Mouse (Mus musculus) heart, postnatal 10 days (tissue): ENCODE measurements around the gene Gm13090. TPM values are rescaled to one million over a fixed set of nuclear protein-coding genes. Genes with fewer than 3 reads are reported as not detected.

ENCODE experiments used
- DNase-seq, 2 experiments: peaks; one replicate each; pipeline ENCODE4 v3.0.0; 2021
- intact Hi-C: fragments of 180-260 bp; cut with DNase I; formaldehyde crosslinking; loops from one replicate; pipeline ENCODE4 v1.15.1; 2025
- total RNA-seq, 2 experiments: library from RNA; stranded (reverse); gene quantifications; 2 replicates each; pipeline ENCODE4 v1.2.3; 2021

Gm13090 gene
- total RNA-seq, 2 experiments from 2014 or later = not detected

DNA sequence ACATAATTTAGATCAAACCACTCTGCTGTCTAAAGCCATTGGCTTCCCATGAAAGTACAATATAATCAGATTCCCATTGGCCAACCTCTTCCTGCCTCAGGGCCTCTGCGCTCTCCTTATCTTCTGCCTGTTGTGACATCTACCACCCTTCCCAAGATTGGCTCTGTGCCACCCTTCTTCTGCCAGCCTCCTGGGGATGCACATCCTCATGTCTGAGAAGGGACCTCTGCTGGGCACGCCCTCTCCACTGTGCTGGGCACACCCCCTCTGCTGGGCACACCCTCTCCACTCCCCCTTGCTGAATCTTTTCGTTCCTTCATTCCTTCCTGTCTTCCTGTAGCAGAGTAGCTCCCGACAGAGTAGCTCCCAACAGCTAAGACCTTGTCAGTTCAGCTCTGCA lies 44.4 kb downstream of the Gm13090 start:
- intact Hi-C loops = no loop called here

DNA sequence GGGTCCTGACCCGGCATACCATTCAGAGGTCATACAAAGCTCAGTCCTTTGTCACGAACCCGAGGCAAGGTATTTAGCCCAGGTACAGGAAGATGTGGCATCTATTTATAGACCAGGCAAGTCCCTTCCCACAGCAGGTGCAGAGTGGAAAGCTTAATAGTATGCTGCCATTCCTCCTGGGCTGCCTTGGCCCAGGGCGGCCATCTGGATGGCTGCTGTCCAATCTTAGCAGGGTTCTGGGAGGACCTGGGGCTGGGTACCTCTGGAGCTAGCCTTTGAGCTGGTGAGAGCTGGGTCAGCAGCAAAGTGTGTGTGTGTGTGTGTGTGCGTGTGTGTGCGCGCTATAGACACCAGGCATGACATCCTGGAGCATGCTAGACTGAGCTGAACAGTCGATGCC lies 46.1 kb downstream of the Gm13090 start:
- no peak for DNase-seq
- intact Hi-C loops = no loop called here

More for the DNA sequence above, 44.4 kb downstream of the Gm13090 start:
- DNase-seq = no peak

DNA sequence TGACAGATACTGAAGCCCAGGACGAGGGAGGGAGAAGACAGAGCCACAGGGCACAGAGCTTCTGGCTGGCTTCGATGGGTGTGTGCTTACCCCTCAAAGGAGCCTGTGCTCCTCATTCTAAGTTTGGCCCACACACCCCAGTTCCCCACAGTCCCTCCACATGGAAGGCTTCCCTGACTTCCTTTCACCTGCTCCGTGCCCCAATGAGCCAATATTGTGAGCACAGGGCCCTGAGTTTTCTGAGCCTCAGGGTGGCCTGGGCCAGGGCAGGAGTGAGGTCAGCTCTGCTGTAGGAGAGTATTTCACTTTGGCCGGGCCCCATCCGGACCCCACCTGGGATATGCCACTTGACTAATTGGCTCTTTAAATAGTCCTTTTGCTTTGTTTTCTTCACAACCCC lies 48.3 kb downstream of the Gm13090 start:
- intact Hi-C loops = loop anchor here (2.0 kb wide), 1 partner anchor 171 kb away; no protein-coding TSS in a partner anchor
- DNase-seq = no peak

DNA sequence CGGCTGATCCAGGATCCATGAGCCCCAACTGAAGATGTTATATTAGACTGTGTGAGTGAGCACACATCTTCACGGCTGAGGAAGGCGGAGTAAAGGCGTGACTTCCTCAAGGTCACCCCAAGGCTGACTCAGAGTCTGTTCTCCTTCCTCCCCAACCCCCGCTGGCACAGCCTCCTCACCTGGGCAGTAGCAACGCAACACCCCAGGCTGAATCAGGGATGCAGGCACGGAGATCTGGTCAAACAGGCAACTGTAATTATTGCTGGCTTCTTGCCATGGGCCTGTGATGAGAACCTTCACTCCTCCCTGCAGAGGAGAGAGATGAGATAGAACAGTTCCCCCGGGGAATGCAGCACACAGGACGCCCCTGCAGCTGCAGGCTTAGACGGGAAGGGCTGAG lies 48.8 kb downstream of the Gm13090 start:
- DNase-seq = peak; percentile 40 to 44
- intact Hi-C loops = loop anchor here (2.0 kb wide), 1 partner anchor 171 kb away; no protein-coding TSS in a partner anchor

DNA sequence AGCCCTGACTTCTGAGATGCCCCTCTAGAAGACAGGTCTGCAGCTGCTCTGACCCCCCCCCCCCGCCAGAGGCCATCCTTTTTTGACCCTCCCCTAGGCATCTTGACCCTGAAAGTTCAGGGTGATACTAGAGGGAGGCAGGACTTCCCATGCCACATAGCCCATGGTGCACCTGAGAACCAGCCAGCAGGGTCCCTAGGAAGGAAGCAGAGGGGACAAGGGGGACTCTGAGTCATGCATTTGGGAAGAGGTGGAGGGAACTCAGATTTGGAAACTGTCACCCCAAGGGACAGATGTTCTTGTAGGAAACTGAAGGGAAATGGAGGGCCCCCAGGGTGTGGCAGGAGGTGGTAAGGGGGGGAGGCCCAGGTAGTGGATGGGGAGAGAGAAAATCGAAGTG lies 49.2 kb downstream of the Gm13090 start:
- intact Hi-C loops = loop anchor here (2.0 kb wide), 1 partner anchor 172 kb away; no protein-coding TSS in a partner anchor
- DNase-seq = no peak

DNA sequence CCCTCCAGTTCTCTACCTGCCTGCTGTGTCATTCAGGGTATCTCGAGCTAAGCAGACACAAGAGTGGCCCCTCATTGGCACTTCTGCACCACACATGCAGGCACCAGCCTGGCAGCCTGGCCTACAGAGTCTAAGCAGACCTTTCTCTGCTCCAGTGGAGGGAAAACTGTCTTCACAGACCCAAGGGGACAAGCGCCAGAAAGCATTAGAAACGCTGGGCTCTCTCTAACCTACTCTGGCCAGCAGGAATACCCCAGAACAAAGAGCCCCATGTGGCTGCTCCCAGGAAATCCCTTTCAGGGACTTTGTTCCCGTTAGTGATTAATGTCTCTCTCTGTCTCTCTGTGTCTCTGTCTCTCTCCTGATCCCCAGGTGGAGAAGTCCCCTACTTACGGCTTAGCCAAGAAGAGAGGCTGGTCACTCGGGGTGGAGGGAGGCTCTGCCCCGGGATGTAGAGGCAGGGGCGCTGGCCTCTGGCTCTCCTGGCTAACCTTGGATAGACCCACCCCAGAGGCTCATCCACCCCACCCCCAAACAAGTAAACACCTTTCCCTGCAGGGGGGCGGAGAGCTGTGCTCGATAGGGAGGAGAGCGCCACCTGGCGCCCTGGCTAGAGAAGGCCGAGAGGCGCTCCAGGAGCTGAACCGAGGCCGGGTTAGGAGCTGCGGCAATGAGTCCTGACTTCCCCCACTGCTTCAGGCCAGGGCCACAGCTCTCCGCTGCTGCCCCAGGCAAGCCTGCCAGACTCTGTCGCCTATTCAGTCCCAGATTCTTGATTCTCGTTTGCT lies 49.9 kb downstream of the Gm13090 start:
- DNase-seq = peak; percentile 83 to 87
- intact Hi-C loops = loop anchor here (2.0 kb wide), 1 partner anchor 172 kb away; no protein-coding TSS in a partner anchor

DNA sequence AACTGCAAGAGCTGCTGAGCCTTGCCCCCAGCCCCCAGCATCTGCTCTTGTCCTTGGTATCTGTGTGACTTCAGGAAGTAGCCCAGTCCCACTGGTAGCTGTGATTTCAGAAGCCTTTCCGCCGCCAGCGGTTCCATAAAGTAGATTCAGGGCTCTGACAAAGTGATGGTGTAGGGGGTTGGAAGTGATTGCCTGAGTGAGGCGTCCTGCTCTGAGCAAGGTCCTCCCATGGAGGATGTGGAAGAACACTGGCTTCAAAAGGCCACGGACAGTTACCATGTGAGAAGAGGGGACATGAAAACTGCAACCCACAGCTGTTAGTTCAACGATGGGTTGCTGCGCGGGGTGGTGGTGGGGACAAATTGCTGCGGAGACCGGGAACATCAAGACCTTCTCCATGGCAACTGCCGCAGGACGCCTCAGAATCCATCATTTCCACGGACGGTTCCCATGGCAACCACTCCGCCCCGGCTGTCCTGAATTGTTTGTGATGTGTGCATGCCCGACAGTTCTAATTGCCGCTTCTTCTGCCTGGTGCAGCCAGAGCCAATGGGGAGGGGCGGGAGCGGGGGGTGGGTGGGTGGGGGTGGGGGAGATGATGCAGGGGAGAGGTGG lies 51.1 kb downstream of the Gm13090 start:
- no peak for DNase-seq
- intact Hi-C loops = no loop called here

Other genes with a start within 250 kb of the Gm13090 start
- gene Errfi1, start 235.7 kb upstream of the Gm13090 start, total RNA-seq = 10 to 100 TPM; 22.0 to 26.6 TPM
- gene Park7, start 175.1 kb upstream of the Gm13090 start, total RNA-seq = 100 to 1,000 TPM; 203 to 204 TPM
- under 1 TPM in 1 of 2 experiments, not detected in 1; 0.12 TPM for gene Tnfrsf9, start 175.0 kb upstream of the Gm13090 start, total RNA-seq
- not detected for gene Uts2, start 92.5 kb upstream of the Gm13090 start, total RNA-seq
- gene Per3, start 44.9 kb upstream of the Gm13090 start, total RNA-seq = 10 to 100 TPM; 16.2 TPM
- gene Vamp3, start 31.6 kb upstream of the Gm13090 start, total RNA-seq = 10 to 100 TPM; 79.9 to 84.5 TPM